Mouse (Mus musculus) lung, embryonic 16.5 days (tissue): Measurements from ENCODE around the gene Asb5. TPM values are rescaled to one million over a fixed set of nuclear protein-coding genes. Genes with fewer than 3 reads are reported as not detected.
A peak's percentile ranks its signal among the peaks of the same experiment; 100 is the strongest.
"Not testable (repeated sequence)": the region's sequence is repeated elsewhere in the genome, so short reads cannot be mapped to it uniquely, and the experiment has no call there.

Source experiments
- ATAC-seq: fragments of 200-750 bp; cut with Nextera tagmentation; 2 replicates; pipeline ENCODE4 v1.8.0; 2017; ENCODE audit warnings: low read depth, mild to moderate bottlenecking, moderate library complexity
- H3K27ac ChIP-seq: fragments of 300-500 bp; sonication (generic); 2 replicates; pipeline ENCODE4 v1.5.1; 2014; ENCODE audit warnings: mild to moderate bottlenecking, control low read depth, low read length
- H3K27me3 ChIP-seq: fragments of 300-500 bp; sonication (generic); 2 replicates; pipeline ENCODE4 v1.6.1; 2014; ENCODE audit warnings: low read depth, low read length, mixed read lengths; ENCODE audit not compliant: control insufficient read depth, insufficient read depth
- H3K36me3 ChIP-seq: fragments of 300-500 bp; sonication (generic); 2 replicates; pipeline ENCODE4 v1.6.1; 2014; ENCODE audit warnings: low read length; ENCODE audit not compliant: control insufficient read depth, insufficient read depth
- H3K4me1 ChIP-seq: fragments of 300-500 bp; sonication (generic); replicated peaks from 2 replicates; pipeline ENCODE4 v1.6.1; 2014; ENCODE audit warnings: low read length, mixed read lengths; ENCODE audit not compliant: control insufficient read depth, insufficient read depth
- H3K4me2 ChIP-seq: fragments of 300-500 bp; sonication (generic); 2 replicates; pipeline ENCODE4 v1.6.1; 2014; ENCODE audit warnings: low read depth, low read length, control low read depth
- H3K4me3 ChIP-seq: fragments of 300-500 bp; sonication (generic); 2 replicates; pipeline ENCODE4 v1.5.1; 2014; ENCODE audit warnings: mild to moderate bottlenecking, low read length, control low read depth
- H3K9ac ChIP-seq: fragments of 300-500 bp; sonication (generic); 2 replicates; pipeline ENCODE4 v1.6.1; 2014; ENCODE audit warnings: low read length, control low read depth
- H3K9me3 ChIP-seq: fragments of 300-500 bp; sonication (generic); 2 replicates; pipeline ENCODE4 v1.6.1; 2016; ENCODE audit warnings: low read length; ENCODE audit not compliant: control insufficient read depth
- WGBS: fragments of 180-500 bp; shearing (Covaris S2); extraction: QIAGEN DNeasy Blood & Tissue Kit; methylation state at CpG from one replicate; pipeline ENCODE4 v1.1.7; 2014; 5-methylcytosine and 5-hydroxymethylcytosine counted together
- polyA plus RNA-seq: library from polyadenylated mRNA; unstranded; fragments of >200 nt; fragmentation: Nextera tagmentation; extraction: Ambion mirVana; gene quantifications from 2 replicates; pipeline ENCODE4 v1.2.1, GENCODE M21; 2015

Asb5 gene
- polyA plus RNA-seq, 1 experiment from 2014 or later = 3.6 TPM

GRCm38 (mm10) chr8:54507428-54508095 is 21.8 kb upstream of the Asb5 start:
- Histone ChIP-seq H3K4me2 (no peak overlapping the region), H3K4me3 (no peak overlapping the region), H3K27ac (no peak overlapping the region), H3K9me3 (no peaks in the 10 kb centered on the region), H3K27me3 (no peaks in the 10 kb centered on the region), H3K36me3 (no peaks in the 10 kb centered on the region), H3K9ac (no peak overlapping the region), H3K4me1 (peaks cover 3% of the 10 kb centered on the region; the same call in 1 of the 2 replicates)
- ATAC-seq = peak; percentile 79
- WGBS = 26% methylated on average over 6 of the region's 6 CpGs

GRCm38 (mm10) chr8:54508096-54508456 is 21.3 kb upstream of the Asb5 start:
- Histone ChIP-seq H3K27ac (no peak overlapping the region), H3K4me1 (peaks cover 3% of the 10 kb centered on the region; the same call in 1 of the 2 replicates), H3K9ac (no peak overlapping the region), H3K4me2 (no peak overlapping the region), H3K36me3 (no peaks in the 10 kb centered on the region), H3K9me3 (no peaks in the 10 kb centered on the region), H3K27me3 (no peaks in the 10 kb centered on the region), H3K4me3 (no peak overlapping the region)
- WGBS = 11% methylated on average over 1 of the region's 1 CpGs
- ATAC-seq = no peak

- Histone ChIP-seq H3K9ac (no peak overlapping the region), H3K27ac (no peak overlapping the region), H3K27me3 (no peaks in the 10 kb centered on the region), H3K4me1 (peaks cover 3% of the 10 kb centered on the region; the same call in 1 of the 2 replicates), H3K4me3 (no peak overlapping the region; the same call in 1 of the 2 replicates), H3K4me2 (peak overlapping the region; percentile 43), H3K36me3 (no peaks in the 10 kb centered on the region), H3K9me3 (no peaks in the 10 kb centered on the region)
- 0 out of 2 replicates have a peak, but pooled peaks have one; percentile 31 for ATAC-seq
- WGBS = 6% methylated on average over 3 of the region's 11 CpGs
These were observed 20.6 kb upstream of the Asb5 start for GRCm38 (mm10) chr8:54508814-54509213.

GRCm38 (mm10) chr8:54509221-54509721 is 20.1 kb upstream of the Asb5 start:
- ATAC-seq = peak; percentile 54
- peaks cover 3% of the 10 kb centered on the region; the same call in 1 of the 2 replicates for H3K4me1 ChIP-seq
- H3K4me3 ChIP-seq = peak overlapping the region; percentile 8; the same call in 1 of the 2 replicates
- H3K9me3 ChIP-seq = no peaks in the 10 kb centered on the region
- H3K9ac ChIP-seq = no peak overlapping the region
- no peaks in the 10 kb centered on the region for H3K27me3 ChIP-seq
- no peaks in the 10 kb centered on the region for H3K36me3 ChIP-seq
- peak overlapping the region; percentile 43 for H3K4me2 ChIP-seq
- 2% methylated on average over 10 of the region's 10 CpGs for WGBS
- no peak overlapping the region for H3K27ac ChIP-seq

GRCm38 (mm10) chr8:54511791-54512190 is 17.6 kb upstream of the Asb5 start:
- no peak overlapping the region for H3K9ac ChIP-seq
- H3K9me3 ChIP-seq = no peaks in the 10 kb centered on the region
- H3K4me3 ChIP-seq = no peak overlapping the region
- peaks cover 3% of the 10 kb centered on the region; the same call in 1 of the 2 replicates for H3K4me1 ChIP-seq
- 79% methylated on average over 3 of the region's 3 CpGs for WGBS
- no peak for ATAC-seq
- no peak overlapping the region for H3K4me2 ChIP-seq
- no peaks in the 10 kb centered on the region for H3K27me3 ChIP-seq
- no peaks in the 10 kb centered on the region for H3K36me3 ChIP-seq
- H3K27ac ChIP-seq = no peak overlapping the region

- H3K27ac ChIP-seq, H3K4me3 ChIP-seq, H3K9me3 ChIP-seq, H3K9ac ChIP-seq, H3K36me3 ChIP-seq, H3K27me3 ChIP-seq, H3K4me2 ChIP-seq, ATAC-seq, H3K4me1 ChIP-seq: not testable (repeated sequence)
- 81% methylated on average over 4 of the region's 5 CpGs for WGBS
These were observed 17.2 kb upstream of the Asb5 start for GRCm38 (mm10) chr8:54512200-54512599.

GRCm38 (mm10) chr8:54518756-54519460 is 10.5 kb upstream of the Asb5 start:
- H3K9me3 ChIP-seq = no peaks in the 10 kb centered on the region
- no peak for ATAC-seq
- H3K4me2 ChIP-seq = no peak overlapping the region
- no peaks in the 10 kb centered on the region for H3K4me1 ChIP-seq
- H3K9ac ChIP-seq = no peak overlapping the region
- WGBS = 68% methylated on average over 10 of the region's 10 CpGs
- no peaks in the 10 kb centered on the region for H3K27me3 ChIP-seq
- no peak overlapping the region for H3K4me3 ChIP-seq
- peaks cover 9% of the 10 kb centered on the region; the same call in 1 of the 2 replicates for H3K36me3 ChIP-seq
- H3K27ac ChIP-seq = no peak overlapping the region

GRCm38 (mm10) chr8:54520516-54520915 is 8.9 kb upstream of the Asb5 start:
- H3K4me1 ChIP-seq = no peaks in the 10 kb centered on the region
- no peak for ATAC-seq

GRCm38 (mm10) chr8:54525606-54526005 is 3.8 kb upstream of the Asb5 start:
- Histone ChIP-seq H3K4me3 (no peak overlapping the region), H3K9ac (no peak overlapping the region), H3K27me3 (no peaks in the 10 kb centered on the region), H3K27ac (no peak overlapping the region), H3K4me2 (no peak overlapping the region), H3K4me1 (peaks cover 16% of the 10 kb centered on the region), H3K9me3 (no peaks in the 10 kb centered on the region), H3K36me3 (peaks cover 19% of the 10 kb centered on the region)
- ATAC-seq = no peak
- WGBS = 88% methylated on average over 2 of the region's 2 CpGs

More at GRCm38 (mm10) chr8:54520516-54520915, 8.9 kb upstream of the Asb5 start:
- H3K36me3 ChIP-seq = peaks cover 10% of the 10 kb centered on the region; the same call in 1 of the 2 replicates
- H3K4me2 ChIP-seq = no peak overlapping the region
- no peaks in the 10 kb centered on the region for H3K27me3 ChIP-seq
- no peak overlapping the region for H3K27ac ChIP-seq
- no peak overlapping the region for H3K4me3 ChIP-seq
- H3K9ac ChIP-seq = no peak overlapping the region
- no peaks in the 10 kb centered on the region for H3K9me3 ChIP-seq
- 81% methylated on average over 4 of the region's 4 CpGs for WGBS
